Mouse (Mus musculus) testis, adult 2 months (tissue): ENCODE results near the gene Mdga1.

Experiments
- CTCF ChIP-seq: fragments of 200-500 bp; IDR thresholded peaks from 2 replicates; pipeline ENCODE4 v1.5.1; 2012; ENCODE audit warnings: low read depth, mild to moderate bottlenecking, inconsistent platforms, low read length, moderate library complexity; ENCODE audit not compliant: control insufficient read depth, insufficient read depth, insufficient replicate concordance
- POLR2A ChIP-seq: fragments of 200-500 bp; IDR thresholded peaks from 2 replicates; pipeline ENCODE4 v1.6.1; 2012; ENCODE audit warnings: low read depth, mild to moderate bottlenecking, inconsistent platforms, low read length, moderate library complexity; ENCODE audit not compliant: control insufficient read depth

- no peak for TF ChIP-seq CTCF
- TF ChIP-seq POLR2A, result no peak
These were observed 35.6 kb upstream of the Mdga1 start for GRCm38 (mm10) chr17:30005451-30005941.
